Mouse (Mus musculus): Measurements from ENCODE around the gene 1500009L16Rik.

Gene 1500009L16Rik

DNA sequence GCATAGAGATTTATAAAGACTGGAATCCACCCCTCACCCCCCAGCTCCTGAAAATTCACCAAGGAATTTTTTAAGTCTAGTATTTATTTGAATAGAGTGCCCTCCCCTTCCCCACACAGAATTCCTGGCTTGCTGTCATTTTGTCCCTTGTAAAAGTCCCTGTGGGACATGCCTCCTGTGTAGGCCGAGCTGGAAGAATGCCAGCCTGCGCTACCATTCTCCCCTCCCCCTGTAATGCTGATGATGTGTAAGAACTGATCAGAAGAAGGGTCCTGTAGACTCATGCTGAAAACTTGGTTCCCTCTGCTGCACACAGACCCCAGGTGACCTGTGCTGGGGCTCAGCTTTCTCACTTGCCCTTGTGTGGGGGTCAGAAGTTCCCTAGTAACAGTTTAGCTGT, 37.9 kb downstream of the 1500009L16Rik start:
- DNase-seq (ENCODE audit: low read depth, low spot score) = no peak

GRCm38 (mm10) chr10:83763891-83764290, 41.2 kb downstream of the 1500009L16Rik start:
- DNase-seq (ENCODE audit: low read depth, low spot score) = no peak

DNA sequence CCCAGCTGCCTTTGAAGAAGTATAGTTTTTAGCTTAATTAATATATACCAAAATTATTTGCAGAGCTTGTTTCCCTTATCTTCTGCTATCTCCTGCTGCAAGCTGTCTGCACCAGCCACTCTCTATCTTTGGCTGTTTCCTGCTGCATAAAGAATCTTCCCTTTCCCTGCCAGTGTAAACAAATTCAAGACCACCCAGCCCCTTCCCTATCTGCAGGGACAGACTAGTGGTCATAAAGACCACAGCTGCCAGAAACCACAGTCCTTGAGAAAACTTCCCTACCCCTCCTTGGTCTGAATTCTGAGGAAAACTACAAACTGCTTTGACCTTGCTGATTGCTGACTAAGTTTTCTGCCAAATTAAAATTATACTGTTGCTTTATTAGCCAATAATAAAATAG, 44.2 kb downstream of the 1500009L16Rik start:
- no peak for DNase-seq (ENCODE audit: low read depth, low spot score)

GRCm38 (mm10) chr10:83776272-83776878, 53.7 kb downstream of the 1500009L16Rik start:
- peak; percentile 18 for DNase-seq (ENCODE audit: low read depth, low spot score)

- DNase-seq (ENCODE audit: low read depth, low spot score) = no peak
Measured at GRCm38 (mm10) chr10:83777253-83777652, 54.6 kb downstream of the 1500009L16Rik start.

DNA sequence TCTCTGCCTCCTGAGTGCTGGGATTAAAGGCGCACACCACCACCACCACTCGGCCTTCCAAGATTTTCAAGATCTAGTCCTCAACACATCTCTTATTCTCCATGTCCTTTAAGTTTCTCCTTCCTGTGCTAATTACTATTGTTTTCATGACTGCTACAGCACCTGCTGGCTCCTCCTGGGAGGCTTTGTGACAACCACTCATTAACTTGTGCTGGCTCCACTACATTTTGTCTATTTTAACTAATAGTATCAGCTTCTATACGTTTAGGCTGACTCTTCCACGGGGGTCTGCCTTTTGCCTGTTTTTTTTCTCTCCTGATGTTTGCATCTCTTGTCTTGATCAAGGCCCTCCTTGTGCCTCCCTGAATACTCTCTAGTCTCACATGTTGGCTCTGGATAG, 59.2 kb downstream of the 1500009L16Rik start:
- DNase-seq (ENCODE audit: low read depth, low spot score) = no peak

DNA sequence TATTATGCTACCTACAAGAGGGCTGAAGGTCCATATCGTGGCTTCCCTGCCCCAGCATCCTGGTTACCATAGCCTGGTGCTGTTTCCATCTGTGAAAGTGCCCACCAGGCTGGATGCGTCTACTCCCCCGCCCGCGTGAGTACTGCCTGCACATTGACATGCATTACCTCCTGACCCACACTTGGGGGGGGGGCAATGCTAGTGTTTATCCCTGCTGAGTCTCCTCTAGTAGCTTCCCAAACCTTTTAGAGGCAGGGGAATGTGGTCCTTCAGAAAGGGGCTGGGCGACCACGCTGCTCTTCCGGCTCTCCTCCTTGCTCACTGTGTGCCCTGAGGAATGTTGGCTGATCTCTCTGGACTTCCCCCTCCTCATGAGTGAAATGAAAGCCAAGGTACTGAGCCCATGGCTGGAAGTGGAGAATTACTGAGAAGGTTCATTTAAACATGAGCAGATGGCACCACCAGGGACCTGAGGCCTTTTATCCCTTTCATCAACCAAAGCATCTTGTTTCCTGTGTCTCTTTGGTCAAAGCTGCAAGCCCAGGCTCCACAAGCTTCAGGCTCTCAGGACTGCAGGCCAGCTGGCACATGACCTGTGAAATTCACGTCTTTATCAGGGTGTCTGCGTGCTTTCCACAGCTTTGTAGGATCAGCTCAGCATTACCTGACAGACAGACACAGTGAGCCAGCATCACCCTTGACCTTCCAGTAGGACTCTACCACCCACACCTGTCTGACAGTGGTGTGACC, 59.9 kb downstream of the 1500009L16Rik start:
- DNase-seq (ENCODE audit: low read depth, low spot score) = no peak

GRCm38 (mm10) chr10:83785003-83785402, 62.3 kb downstream of the 1500009L16Rik start:
- no peak for DNase-seq (ENCODE audit: low read depth, low spot score)

DNA sequence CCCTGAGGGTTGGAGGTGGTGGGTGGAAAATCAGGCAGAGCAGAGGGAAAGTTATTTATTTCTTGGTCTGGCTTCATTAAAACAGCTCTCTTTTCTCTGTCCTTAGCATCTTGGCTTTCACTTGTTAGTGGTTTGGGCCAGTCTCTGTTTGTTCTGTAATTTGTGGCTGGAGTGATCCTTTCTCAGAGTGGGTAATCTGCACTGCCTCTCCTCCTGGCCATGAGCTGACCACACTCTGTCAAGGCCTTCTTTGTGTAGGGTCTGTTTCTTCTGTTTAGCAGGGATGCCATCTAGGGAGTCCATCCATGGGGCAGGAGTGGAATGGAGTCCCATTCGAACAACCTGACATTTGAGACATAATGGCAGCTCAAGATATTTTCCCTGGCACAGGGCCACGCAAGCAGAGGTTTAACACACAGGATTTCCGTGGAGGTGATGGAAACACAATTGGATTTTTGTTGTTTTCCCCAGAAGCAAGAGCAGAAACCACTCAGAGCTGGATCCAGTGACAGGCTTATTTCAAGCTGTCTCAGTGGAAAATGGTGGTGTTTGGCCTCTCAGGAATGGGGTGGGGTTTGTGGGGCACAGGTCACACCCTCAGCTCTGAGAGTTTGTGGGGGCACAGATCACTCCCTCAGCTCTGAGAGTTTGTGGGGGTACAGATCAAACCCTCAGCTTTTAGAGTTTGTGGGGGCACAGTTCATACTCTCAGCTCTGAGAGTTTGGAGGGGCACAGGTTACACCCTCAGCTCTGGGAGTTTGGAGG, 63.1 kb downstream of the 1500009L16Rik start:
- DNase-seq (ENCODE audit: low read depth, low spot score) = no peak

- no peak for DNase-seq (ENCODE audit: low read depth, low spot score)
Measured at GRCm38 (mm10) chr10:83795088-83795487, 72.4 kb downstream of the 1500009L16Rik start.

GRCm38 (mm10) chr10:83795500-83795899, 72.8 kb downstream of the 1500009L16Rik start:
- DNase-seq (ENCODE audit: low read depth, low spot score) = no peak

GRCm38 (mm10) chr10:83804021-83804420, 81.4 kb downstream of the 1500009L16Rik start:
- no peak for DNase-seq (ENCODE audit: low read depth, low spot score)

GRCm38 (mm10) chr10:83805201-83805718, 82.6 kb downstream of the 1500009L16Rik start:
- no peak for DNase-seq (ENCODE audit: low read depth, low spot score)

DNA sequence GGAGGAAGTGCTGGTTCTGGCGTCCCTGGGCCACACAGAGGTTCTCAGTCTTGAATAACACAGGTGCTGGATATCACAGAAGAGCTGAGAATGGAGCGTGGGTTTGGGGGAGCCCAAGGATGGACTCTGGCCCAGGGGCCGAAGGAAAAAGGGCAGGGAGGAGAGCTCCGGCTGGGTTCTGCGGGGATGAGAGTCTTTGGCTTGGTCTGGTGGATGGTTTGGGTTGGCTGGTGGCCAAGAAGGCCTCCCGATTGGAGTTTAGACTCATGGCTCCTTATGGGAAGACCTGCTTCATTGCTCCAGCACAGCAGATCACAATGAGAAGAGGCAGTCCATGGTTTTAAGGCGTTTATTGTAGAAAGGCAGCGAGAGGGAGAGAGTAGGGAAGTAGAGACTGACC, 84.6 kb downstream of the 1500009L16Rik start:
- DNase-seq (ENCODE audit: low read depth, low spot score) = no peak
